Mouse (Mus musculus) erythroblast, embryonic 14.5 days (primary cell): ENCODE measurements at regions not wholly inside any gene's neighbourhood (a gene's known extent, or its start where the extent isn't known, plus 50 kb on each side); places are given as distances from the start of the nearest gene placed in this dataset.

Source experiments
- GATA1 ChIP-seq: IDR thresholded peaks from 2 replicates; pipeline ENCODE4 v1.6.1; 2012; ENCODE audit warnings: low read length, inconsistent platforms, mixed read lengths
- TAL1 ChIP-seq: IDR thresholded peaks from 3 replicates; pipeline ENCODE4 v1.6.1; 2012; ENCODE audit warnings: low read length, inconsistent platforms, mixed read lengths

GRCm38 (mm10) chr7:73036801-73037555 is 338.3 kb upstream of the Rgma start:
- no peak for TF ChIP-seq GATA1
- TF ChIP-seq TAL1: no peak
